Mouse (Mus musculus) MN1 (cell line): ENCODE results near the gene Gm44502.

Source experiments
- DNase-seq: peaks from one replicate; pipeline ENCODE4 v3.0.0-alpha.2; 2016; ENCODE audit warnings: low spot score

The Gm44502 gene

DNA sequence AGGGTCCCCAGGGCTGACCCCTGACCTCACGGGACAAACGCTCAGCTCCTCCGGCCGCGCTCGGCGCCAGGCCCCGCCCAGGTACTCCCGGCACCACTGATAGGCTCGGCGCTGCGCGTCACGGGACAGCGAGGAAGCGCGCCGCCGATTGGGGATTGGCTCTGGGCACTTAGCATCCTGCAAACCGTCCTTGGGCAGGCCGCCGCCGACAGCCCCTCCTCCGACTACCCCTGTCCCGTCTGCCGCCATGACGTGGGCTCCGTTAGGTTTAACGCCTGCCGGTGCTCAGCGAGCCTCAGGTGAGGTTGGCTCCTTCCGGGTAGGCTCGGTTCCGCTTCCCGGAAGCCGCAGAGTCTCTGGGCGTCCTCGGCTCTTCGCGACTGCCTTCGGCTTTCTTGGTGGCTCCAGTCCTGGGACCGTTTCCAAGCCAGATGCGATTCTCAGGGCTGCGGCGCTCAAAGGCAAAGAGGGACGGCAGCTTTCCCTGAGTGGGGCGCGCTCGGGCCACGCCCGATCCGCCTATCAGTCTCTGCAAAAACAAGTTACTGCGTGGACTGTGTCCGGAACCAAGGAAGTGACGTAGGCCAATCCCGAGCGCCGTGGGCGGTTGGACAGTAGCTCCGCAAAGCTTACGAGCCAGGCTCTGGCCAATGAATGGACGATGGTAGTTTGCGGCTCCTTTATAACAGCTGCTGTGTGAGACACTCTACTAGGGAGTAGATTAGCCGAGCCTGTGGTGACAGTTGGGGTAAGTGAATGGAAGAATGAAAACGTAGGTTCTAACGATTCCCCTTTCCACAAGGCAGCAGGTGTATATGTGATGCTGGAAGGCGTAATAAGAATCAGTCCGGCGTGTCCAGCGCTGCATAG lies at the start of gene Gm44502, which contains the start of the genes C730034F03Rik and Chkb:
Gene Gm44502, minus strand, starts transcription at position 345 of the 870 bp plus-strand sequence.
Gene C730034F03Rik, plus strand, starts transcription at position 238 of the 870 bp plus-strand sequence.
Gene Chkb, minus strand, starts transcription at position 557 of the 870 bp plus-strand sequence.
- peak; percentile 97 for DNase-seq

DNA sequence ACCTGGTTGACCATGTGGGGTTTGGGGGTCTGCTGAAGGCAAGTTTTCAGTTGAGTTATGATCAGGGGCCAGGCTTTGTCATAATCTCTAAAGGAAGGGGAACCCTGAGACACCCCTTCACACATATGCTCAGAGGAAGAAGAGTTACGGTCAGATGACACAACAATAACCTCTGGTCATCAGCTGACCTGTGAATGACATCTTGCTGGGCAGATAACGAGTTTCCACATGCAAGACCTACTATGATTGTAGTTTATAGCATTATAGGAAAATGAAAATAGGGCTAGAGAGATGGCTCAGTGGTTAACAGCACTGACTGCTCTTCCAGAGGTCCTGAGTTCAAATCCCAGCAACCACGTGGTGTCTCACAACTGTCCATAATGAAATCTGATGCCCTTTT lies 49.1 kb upstream of the Gm44502 start:
- DNase-seq: no peak

DNA sequence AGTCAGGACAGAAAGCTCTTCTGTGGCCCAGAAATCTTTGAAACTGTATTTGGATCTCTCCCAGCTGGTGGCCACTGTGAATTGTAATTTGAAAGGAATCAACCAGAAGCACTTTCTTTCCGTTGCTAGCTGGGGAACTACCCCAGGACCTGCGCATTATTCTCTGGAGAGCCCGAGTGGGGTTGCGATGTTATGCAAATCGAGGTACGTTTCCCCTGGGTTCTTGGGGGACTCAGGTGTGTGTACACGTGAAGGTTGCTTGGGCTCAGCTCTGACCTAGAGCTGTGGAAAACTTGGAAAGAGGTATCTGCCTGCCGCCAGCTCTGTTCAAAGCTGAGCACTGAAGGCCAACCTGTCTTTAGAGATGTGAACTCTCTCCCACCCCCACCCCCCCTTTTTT lies 48.3 kb upstream of the Gm44502 start:
- DNase-seq: no peak

DNA sequence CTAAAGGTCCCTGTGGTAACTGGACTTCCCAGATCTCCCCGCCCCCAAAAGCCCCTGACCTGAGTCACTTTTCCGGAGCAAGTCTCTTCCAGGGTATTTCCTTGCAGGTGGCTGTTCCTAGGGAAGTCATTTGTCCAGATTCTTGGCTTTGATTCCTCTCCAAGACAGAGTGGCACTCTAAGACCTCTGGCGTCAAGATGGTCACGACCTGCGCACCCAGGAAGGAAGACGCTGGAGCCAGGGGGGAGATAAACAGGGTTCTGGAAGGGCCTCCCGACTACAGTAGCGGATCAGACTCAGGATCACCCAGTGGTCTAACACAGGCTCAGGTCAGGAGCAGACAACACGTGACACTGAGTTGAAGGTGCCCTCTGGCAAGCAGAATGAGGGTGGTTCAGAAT lies 47.6 kb upstream of the Gm44502 start, which contains the start of gene Arsa:
Gene Arsa, minus strand, starts transcription at position 335 of the 401 bp plus-strand sequence.
- no peak for DNase-seq

DNA sequence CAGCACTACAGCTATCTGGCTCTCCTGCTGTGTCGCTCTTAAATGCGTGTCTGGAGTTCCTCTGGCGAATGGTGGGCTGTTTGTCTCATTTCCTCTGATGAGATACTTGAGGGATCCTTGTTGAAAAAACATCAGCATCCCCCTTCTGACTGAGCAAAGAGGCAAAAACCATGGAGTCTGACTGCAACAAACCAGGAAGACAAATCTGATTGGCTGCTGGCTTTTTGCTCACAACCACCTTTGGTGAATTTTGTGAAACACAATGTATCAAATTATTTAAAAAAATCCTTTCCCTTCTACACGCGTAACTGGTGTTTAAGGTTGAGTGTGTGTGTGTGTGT lies 46.9 kb upstream of the Gm44502 start:
- no peak for DNase-seq

DNA sequence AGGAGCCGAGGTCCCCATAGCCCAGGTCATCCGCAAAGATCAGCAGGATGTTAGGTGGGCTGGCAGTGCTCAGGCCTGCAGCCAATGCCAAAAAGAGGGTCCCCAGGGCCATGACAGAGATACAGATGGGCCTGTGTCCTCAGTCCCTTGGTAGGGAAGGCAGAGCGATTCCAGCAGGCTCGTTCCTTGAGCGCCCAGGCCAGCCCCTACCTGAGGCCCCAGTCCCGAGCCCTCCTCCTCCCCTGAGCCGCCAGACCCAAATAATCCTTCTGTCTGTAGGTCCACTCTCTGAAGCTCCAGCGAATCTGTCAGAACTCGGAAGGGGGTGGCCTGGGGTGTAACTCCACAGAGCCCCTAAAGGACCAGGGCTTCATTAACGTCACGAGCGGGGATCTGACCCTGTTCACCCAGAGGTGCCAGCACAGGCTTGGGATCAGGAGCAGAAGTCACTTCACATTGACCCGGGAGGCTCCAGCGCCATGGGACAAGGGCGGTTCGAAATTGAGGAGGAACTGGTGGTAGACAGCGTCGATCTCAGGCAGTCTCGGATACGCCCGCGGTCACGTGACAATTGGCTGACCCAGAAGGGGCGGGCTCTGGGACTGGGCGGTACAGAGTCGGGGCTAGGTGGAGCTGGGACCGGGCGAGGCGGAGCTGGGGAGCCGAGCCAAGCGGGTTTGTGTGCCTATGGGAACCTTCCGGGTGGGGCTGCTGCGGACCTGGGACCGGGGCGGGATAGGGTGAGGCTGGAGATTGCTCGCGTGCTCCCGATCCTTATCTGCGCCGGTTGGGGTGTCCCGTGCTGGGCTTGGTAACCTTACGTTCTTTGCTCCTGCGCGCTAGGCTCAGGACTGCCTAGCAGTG lies 46.3 kb upstream of the Gm44502 start:
- DNase-seq: peak; percentile 95

DNA sequence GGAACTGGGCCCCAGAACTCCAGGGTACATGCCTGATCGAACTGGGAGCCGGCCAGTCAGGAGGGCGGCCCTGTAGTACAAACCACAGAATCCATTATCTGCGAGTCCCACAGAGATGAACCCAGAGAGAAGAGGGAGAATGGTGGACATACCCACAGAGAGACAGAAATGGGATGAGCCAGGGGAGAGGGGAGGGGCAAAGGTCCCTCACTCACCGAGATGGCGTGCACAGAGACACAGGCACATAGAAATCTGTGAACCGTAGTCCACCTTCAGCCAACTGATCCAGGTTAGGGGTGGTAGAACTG lies 45.8 kb upstream of the Gm44502 start:
- no peak for DNase-seq

DNA sequence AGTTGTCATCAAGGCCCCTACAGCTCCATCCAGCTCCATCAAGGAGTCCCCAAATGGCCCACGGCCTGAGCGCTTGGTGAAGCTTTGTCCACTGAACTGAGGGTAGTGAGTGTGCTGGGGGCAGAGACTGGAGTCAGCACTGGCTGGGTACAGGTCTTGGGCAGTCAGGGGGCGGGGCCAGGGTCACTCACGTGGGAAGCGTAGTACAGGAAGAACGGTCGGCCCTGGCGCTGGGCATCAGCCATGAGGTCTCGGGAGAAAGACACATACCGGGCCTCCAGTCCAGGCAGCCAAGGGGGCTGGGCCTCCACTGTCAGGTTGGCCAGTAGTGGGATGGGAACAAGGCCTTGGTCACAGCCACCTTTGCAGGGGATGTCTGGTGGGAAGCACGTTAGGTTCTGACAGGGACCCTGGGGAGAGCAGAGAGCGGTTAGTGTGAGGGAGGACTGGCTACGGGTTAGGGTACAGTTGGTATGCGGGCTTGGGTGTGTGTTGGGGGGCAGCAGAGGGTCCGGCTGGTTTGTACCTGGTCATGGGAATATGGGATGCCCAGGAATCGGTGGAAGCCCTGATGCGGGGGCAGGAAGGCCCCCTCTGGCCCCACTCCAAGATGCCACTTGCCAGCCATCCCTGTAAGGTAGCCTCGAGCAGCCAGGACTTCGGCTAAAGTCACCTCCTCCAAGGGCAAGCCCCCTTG lies 45.2 kb upstream of the Gm44502 start:
- DNase-seq: no peak

DNA sequence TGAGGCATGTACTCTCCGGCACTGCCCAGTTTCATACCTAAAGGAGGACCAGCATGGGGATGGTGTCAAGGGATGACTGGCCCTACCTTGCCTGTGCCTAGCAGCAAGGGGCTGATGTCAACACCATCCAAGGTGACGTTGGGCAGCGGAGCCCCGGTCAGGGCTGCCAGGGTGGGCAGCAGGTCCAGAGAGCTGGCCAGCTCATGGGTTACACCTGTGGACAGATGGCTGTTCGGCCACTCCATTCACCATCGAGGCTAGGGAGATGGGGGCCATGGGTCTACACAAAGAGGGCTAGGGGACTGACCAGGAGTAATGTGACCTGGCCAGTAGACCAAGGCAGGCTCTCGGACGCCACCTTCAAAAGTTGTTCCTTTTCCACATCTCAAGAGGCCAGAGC lies 44.4 kb upstream of the Gm44502 start:
- no peak for DNase-seq

DNA sequence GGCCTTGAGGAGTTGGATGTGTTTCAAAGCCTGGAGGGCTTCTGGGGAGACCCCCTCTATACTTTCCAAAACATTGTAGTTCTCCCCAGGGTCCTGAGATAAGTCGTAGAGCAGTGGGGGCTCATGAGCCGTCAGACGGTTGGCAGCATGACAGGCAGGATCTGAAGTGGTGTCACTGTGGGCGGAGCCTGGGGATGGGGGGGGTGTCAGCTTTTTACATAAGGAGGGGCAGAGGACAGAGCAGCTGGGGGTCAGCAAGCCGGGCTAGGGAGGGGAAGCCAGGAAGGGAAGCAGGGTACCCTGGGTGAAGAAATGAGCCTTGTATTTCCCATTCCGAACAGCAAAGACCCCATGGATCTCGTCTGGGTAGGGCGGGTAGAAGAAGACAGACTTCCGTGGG lies 43.9 kb upstream of the Gm44502 start:
- no peak for DNase-seq

DNA sequence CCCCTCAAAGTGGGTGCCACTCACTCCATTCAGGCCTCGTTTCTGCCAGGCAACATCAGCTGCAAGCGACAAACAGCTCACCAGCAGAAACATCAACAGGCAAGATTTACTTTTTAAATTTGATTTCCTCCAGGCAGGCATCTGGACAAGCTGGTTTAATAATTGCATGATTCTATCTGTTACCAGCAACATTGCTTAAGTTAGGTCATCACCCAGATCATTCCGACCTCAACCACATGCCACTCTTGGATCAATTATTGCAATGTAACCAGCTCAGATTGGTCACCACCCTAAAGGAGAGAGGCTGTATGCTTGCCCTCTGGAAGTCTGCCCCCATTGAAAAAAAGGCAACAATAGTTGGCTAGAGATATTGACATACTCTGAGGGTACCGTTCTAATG lies 42.0 kb upstream of the Gm44502 start:
- peak; percentile 66 for DNase-seq

DNA sequence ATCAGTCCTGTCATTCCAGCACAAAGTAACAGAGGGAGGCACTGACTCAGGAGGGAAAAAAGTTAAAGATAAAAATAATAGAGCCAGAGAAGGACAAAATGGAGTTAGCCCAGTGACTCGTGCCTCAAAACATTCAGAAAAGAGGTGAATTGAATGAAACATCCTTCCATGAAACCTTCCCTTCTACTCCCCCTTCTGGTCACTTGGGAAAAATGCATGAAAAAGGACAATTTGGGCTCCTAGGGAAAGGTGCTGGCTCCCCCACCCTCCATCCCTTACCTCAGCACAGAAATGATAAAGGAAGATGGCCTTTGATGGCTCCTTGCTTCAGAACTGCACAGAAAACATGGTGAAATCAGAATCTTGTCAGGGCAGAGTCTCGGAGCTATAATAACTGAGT lies 39.1 kb upstream of the Gm44502 start:
- DNase-seq: peak; percentile 75

DNA sequence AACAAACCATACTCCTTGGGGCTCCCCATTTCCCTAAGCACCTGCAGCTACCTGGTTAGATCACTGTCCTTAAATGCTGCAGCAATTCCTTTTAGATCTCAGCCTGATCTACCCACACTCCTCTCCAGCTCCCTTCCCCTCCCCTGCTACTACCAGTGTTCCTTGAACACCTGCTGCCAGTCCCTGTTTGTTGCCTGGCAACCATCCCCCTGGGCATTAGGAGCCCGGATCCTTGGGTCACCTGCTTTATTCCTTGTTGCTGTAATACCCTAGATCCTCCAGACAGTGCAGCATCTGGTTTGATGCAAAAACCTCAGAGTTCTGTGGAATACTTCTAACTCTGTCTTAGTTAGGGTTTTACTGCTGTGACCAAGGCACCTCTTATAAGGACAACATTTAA lies 35.6 kb upstream of the Gm44502 start:
- DNase-seq: peak; percentile 92

DNA sequence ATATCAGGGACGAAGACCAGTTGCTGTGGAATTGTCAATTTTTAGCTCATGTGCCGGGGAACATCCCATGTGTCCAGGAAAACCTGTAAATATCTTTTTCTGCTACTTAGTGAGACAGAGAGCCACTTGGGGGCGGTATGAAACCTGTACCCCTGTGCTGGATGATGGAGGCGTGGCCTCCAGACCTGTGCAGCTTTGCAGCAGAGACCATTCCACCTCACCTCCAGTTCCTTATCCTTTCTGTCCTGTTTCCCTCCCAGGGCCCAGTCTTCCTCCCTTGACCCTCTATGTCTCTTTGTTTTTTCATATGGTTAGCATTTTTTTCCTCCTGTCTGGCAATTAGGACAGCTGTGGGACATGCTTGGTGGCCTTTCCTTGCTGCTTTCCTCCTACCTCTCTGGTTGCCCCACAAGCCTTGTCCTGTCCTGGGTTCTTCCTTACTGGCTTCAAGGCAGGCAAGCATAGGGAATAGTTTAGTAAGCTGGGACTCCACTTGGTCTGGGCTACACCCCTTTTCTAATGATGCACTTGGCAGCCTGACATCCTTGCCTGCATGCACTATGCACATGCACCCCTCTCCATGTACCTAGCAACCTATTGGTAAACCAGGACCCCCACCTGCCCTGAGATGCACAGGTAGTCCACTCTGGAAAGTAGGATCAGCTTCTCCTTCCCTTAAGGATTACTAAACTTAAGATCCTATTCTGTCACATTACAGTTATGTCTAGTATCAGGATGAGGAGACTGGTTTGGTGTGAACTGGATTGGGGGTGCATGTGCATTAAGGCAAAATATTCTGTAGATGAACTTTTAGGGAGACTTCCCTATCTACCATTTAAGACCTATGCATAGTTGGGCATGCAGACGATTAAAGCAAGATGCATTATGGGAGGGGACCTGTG lies 34.1 kb upstream of the Gm44502 start:
- no peak for DNase-seq

DNA sequence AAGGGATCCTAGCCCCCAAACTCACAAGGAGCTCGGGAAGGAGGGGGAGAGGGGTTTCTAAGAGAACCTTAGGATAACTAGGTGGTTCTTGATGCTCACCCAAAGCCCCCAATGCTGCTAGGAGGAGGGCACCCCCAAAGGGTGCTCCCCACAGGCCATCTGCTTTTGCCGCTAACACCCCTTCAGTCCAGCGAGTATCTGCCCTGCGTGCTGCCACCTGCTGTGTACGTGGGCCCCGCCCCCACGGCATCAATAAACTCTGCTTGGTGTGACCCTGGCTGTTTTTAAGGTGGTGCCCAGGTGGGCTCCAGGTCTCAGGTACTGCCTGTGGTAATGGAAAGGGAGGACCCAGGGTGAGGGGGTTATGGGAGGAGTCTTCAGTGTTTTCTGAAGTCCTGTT lies 32.7 kb upstream of the Gm44502 start:
- no peak for DNase-seq

DNA sequence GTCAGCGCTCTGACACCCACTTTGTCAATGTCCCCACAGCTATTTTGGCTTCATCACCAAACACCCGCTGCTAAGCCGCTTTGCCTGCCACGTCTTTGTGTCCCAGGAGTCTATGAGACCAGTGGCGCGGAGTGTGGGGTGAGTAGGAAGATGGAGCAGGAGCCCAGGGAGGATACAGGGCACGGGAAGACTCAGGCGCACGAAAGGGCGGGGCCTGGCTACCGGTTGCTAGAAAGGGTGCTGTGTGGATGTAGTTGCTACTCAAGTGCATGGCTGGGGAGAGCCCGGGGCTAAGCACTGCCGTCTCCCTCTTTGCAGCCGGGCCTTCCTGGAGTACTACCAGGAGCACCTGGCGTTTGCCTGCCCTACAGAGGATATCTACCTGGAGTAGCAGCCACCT lies 31.8 kb upstream of the Gm44502 start:
- no peak for DNase-seq

DNA sequence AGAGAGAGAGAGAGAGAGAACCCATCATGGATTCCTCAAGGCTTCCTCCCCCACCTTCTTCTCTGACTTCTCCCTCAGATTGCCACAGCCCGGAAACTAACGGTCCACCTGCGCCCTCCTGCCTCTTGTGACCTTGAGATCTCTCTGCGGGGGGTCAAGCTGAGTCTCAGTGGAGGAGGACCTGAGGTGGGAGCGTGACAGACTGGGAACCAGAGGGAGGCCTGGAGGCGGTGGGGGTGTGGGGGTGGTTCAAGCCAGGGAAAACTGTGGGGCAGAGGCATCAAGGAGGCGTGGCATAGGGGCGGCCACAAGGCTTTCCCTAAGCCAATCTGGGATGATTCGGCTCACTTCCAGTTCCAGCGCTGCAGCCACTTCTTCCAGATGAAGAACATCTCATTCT lies 30.8 kb upstream of the Gm44502 start:
- no peak for DNase-seq

DNA sequence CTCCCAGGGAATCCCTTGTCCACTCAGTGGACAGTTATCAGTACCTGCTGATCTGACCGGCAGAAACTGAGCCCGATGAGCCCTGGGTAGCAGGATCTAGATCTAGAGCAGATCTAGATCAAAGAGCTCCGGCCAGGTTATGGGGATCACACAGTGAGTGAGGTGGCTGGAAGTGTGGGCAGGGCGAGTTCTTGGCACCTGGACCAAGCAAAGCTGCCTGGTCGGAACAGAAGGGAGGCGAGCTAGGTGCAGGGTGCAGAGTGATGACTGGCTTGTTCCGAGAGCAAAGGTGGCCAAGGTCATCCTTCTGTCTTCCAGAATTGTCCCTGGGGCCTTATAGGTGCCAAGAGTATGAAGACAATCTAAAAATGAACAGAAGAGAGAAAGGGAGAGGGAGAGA lies 30.3 kb upstream of the Gm44502 start:
- no peak for DNase-seq

DNA sequence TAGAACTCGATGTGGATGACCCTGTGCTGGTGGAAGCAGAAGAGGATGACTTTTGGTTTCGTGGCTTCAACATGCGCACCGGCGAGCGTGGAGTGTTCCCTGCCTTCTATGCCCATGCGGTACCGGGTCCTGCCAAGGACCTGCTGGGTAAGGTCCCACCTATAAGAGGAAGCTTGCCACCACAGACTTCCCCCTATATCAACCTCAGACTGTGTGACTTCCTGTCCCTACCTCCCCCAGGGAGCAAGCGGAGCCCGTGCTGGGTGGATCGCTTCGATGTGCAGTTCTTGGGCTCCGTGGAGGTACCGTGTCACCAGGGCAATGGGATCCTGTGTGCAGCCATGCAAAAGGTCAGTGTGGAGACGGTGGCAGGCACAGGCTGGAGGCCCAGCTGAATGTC lies 29.4 kb upstream of the Gm44502 start:
- no peak for DNase-seq

DNA sequence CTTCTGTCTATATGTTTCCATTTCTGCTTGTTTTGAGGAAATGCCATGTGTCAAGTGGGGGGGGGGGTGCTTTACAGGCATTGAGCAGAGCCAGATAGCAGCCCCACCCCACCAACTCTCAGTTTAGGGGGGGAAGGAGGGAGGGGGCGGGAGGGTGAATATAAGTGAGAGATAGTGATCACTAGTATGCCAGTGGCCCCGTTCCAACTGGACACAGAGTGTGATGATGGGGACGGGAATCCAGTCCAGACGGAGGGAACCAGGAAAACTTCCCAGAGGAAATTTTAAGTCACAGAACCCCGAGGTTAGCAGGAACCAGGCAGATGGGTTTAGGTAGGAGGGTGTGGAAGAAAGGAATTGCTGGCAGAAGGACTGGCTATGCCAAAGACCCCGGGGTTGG lies 26.1 kb upstream of the Gm44502 start:
- DNase-seq: no peak

DNA sequence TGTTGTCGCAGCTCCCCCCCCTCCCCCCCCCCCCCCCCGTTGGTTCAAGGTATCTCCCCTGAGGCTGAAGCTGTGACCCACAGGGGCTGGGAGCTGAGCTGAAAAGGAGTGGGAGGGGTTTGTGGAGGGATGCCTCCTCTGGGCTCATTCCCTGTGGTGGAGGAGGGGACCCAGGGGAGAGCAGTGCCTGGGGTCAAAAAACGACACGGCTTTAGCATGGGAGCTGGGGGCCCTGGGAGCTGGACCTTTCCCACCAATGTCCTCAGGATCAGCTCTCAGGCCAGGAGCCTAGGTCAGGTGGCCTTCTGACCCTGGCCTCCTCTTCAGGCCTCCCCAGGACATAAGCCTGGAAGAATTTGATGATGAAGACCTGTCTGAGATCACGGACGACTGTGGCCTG lies 25.4 kb upstream of the Gm44502 start:
- peak; percentile 43 for DNase-seq
